Mouse (Mus musculus) ZHBTc4 (cell line): ENCODE results near the gene Ppp1r3g.
"Not testable (repeated sequence)": the region's sequence is repeated elsewhere in the genome, so short reads cannot be mapped to it uniquely, and the experiment has no call there.

Experiments used
- DNase-seq: peaks from one replicate; pipeline ENCODE4 v3.0.0-alpha.2; 2011; ENCODE audit warnings: low read depth, low spot score

The Ppp1r3g gene

GRCm38 (mm10) chr13:35958539-35958938 is at the start of gene Ppp1r3g:
Gene Ppp1r3g, plus strand, starts transcription at chr13:35958839.
- DNase-seq, result peak; percentile 9

- no peak for DNase-seq
These were observed 47.2 kb upstream of the Ppp1r3g start for GRCm38 (mm10) chr13:35911476-35911875.

GRCm38 (mm10) chr13:35937991-35938390 is 20.6 kb upstream of the Ppp1r3g start:
- no peak for DNase-seq

GRCm38 (mm10) chr13:35939871-35940665 is 18.6 kb upstream of the Ppp1r3g start:
- DNase-seq, result peak; percentile 40

GRCm38 (mm10) chr13:35940934-35941333 is 17.7 kb upstream of the Ppp1r3g start:
- DNase-seq, result no peak

- no peak for DNase-seq
These were observed 11.8 kb upstream of the Ppp1r3g start for GRCm38 (mm10) chr13:35946659-35947353.

- DNase-seq, result peak; percentile 73
These were observed 11.2 kb upstream of the Ppp1r3g start for GRCm38 (mm10) chr13:35947354-35948000.

- DNase-seq, result no peak
These were observed 8.7 kb upstream of the Ppp1r3g start for GRCm38 (mm10) chr13:35949814-35950455.

- DNase-seq, result no peak
These were observed 890 bp downstream of the Ppp1r3g start for GRCm38 (mm10) chr13:35959391-35960067.

GRCm38 (mm10) chr13:35963583-35963982 is 4.9 kb downstream of the Ppp1r3g start:
- DNase-seq, result no peak

GRCm38 (mm10) chr13:35967690-35968089 is 9.1 kb downstream of the Ppp1r3g start:
- DNase-seq, result peak; percentile 52

GRCm38 (mm10) chr13:35968131-35968718 is 9.6 kb downstream of the Ppp1r3g start:
- peak; percentile 72 for DNase-seq

GRCm38 (mm10) chr13:35968719-35969430 is 10.2 kb downstream of the Ppp1r3g start:
- DNase-seq, result peak; percentile 80

GRCm38 (mm10) chr13:35969431-35969721 is 10.7 kb downstream of the Ppp1r3g start:
- DNase-seq, result no peak

GRCm38 (mm10) chr13:35969829-35970228 is 11.2 kb downstream of the Ppp1r3g start:
- DNase-seq, result peak; percentile 6

- DNase-seq, result no peak
These were observed 18.3 kb downstream of the Ppp1r3g start for GRCm38 (mm10) chr13:35976912-35977311.

- no peak for DNase-seq
These were observed 21.8 kb downstream of the Ppp1r3g start for GRCm38 (mm10) chr13:35980471-35980870.

GRCm38 (mm10) chr13:35982985-35983384 is 24.3 kb downstream of the Ppp1r3g start:
- DNase-seq, result no peak

- DNase-seq, result no peak
These were observed 30.7 kb downstream of the Ppp1r3g start for GRCm38 (mm10) chr13:35989329-35989728.

- DNase-seq, result not testable (repeated sequence)
These were observed 32.5 kb downstream of the Ppp1r3g start for GRCm38 (mm10) chr13:35991185-35991584.
